Mouse (Mus musculus): Measurements from ENCODE around the gene Hs6st1. TPM values are rescaled to one million over a fixed set of nuclear protein-coding genes. Genes with fewer than 3 reads are reported as not detected.

The Hs6st1 gene
- polyA plus RNA-seq, 1 experiment: 52.1 TPM

GRCm38 (mm10) chr1:36129126-36129525 is 60.9 kb downstream of the Hs6st1 start:
- DNase-seq (ENCODE audit: low read depth): no peak

- DNase-seq (ENCODE audit: low read depth): no peak
Observed at GRCm38 (mm10) chr1:36129881-36130280, 61.7 kb downstream of the Hs6st1 start.

GRCm38 (mm10) chr1:36130307-36131035 is 62.3 kb downstream of the Hs6st1 start:
- no peak for DNase-seq (ENCODE audit: low read depth)

GRCm38 (mm10) chr1:36131154-36131553 is 63.0 kb downstream of the Hs6st1 start:
- DNase-seq (ENCODE audit: low read depth): no peak

- DNase-seq (ENCODE audit: low read depth): no peak
Observed at GRCm38 (mm10) chr1:36131766-36132165, 63.6 kb downstream of the Hs6st1 start.

GRCm38 (mm10) chr1:36132211-36132610 is 64.0 kb downstream of the Hs6st1 start:
- DNase-seq (ENCODE audit: low read depth): no peak

GRCm38 (mm10) chr1:36133041-36133440 is 64.8 kb downstream of the Hs6st1 start:
- DNase-seq (ENCODE audit: low read depth): no peak

- no peak for DNase-seq (ENCODE audit: low read depth)
Observed at GRCm38 (mm10) chr1:36133647-36134046, 65.4 kb downstream of the Hs6st1 start.

GRCm38 (mm10) chr1:36134584-36134983 is 66.4 kb downstream of the Hs6st1 start:
- DNase-seq (ENCODE audit: low read depth): no peak

- DNase-seq (ENCODE audit: low read depth): no peak
Observed at GRCm38 (mm10) chr1:36140311-36140710, 72.1 kb downstream of the Hs6st1 start.

GRCm38 (mm10) chr1:36145050-36145449 is 76.8 kb downstream of the Hs6st1 start:
- no peak for DNase-seq (ENCODE audit: low read depth)

- DNase-seq (ENCODE audit: low read depth): no peak
Observed at GRCm38 (mm10) chr1:36148809-36149208, 80.6 kb downstream of the Hs6st1 start.

GRCm38 (mm10) chr1:36149411-36149810 is 81.2 kb downstream of the Hs6st1 start:
- no peak for DNase-seq (ENCODE audit: low read depth)

Other genes with a start within 250 kb of the Hs6st1 start
- 37.2 and 50.7 TPM in 2 replicates for gene Uggt1, start 176.3 kb downstream of the Hs6st1 start, polyA plus RNA-seq (2012; rRNA removed)
- 6.9 and 7.1 TPM in 2 replicates for gene Neurl3, start 206.3 kb downstream of the Hs6st1 start, polyA plus RNA-seq (2012; rRNA removed)
- 8.1 and 8.4 TPM in 2 replicates for gene Arid5a, start 239.3 kb downstream of the Hs6st1 start, polyA plus RNA-seq (2012; rRNA removed)